Mouse (Mus musculus): ENCODE measurements at regions not wholly inside any gene's neighbourhood (a gene's known extent, or its start where the extent isn't known, plus 50 kb on each side); places are given as distances from the start of the nearest gene placed in this dataset.

DNA sequence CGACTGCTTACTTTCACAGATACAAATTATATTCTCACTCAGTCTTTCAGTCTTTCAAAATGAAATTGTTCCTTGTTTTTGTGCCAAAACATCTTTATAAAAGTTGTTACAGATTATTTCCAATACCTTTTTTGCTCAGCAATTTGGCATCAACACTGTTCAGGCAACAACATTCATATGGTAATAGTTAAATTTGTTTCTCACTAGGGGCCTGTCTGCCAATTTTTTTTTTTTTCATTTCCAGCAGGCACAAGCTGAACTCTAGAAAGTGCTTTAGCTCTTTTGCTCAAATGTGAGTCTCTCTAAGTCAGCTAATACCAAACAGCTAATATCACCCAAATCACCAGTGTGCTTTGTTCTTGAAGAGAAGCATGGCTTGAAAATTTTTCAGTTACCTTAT lies 199.4 kb downstream of the Antxr2 start:
- H3K9me3 ChIP-seq (ENCODE audit: low read length) = no peaks in the 10 kb centered on the region
- no peaks in the 10 kb centered on the region for H3K27me3 ChIP-seq (ENCODE audit: insufficient read depth, low read length)
- H3K4me2 ChIP-seq (replicated peaks; ENCODE audit: low read depth, low read length) = no peak overlapping the region
- no peaks in the 10 kb centered on the region for H3K36me3 ChIP-seq (ENCODE audit: insufficient read depth, low read length)
- H3K4me1 ChIP-seq (ENCODE audit: insufficient read depth, low read length) = no peaks in the 10 kb centered on the region
- ATAC-seq (ENCODE audit: low FRiP score, low TSS enrichment) = no peak
- H3K9ac ChIP-seq (replicated peaks; ENCODE audit: low read length) = no peak overlapping the region
- no peak overlapping the region for H3K27ac ChIP-seq (ENCODE audit: low read length)
- H3K4me3 ChIP-seq (ENCODE audit: low read length) = no peak overlapping the region
- 91% methylated on average over 1 of the region's 1 CpGs for WGBS

DNA sequence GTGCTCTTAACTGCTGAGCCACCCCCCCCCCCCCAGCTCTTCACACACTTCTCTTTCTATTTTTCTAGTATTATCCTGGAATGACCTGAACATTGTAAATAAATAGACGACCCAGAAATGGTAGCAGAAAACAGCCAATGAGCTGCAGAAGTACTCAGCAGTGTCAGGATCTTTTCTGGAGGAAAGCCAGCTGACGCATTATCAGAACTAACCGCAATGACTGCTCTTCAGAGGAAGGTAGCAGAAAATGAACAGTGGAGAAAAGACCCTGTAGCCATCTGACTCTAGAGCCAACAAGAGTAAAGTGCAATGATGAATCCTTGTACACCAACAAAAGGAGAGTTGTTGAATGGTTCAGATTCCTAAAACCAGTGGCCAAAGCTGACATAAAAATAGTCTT lies 213.4 kb downstream of the Antxr2 start:
- Histone ChIP-seq H3K27ac (ENCODE audit: low read length) (no peak overlapping the region), H3K4me2 (replicated peaks; ENCODE audit: low read depth, low read length) (no peak overlapping the region), H3K4me3 (ENCODE audit: low read length) (no peak overlapping the region), H3K9me3 (ENCODE audit: low read length) (no peaks in the 10 kb centered on the region), H3K27me3 (ENCODE audit: insufficient read depth, low read length) (no peaks in the 10 kb centered on the region), H3K36me3 (ENCODE audit: insufficient read depth, low read length) (no peaks in the 10 kb centered on the region), H3K4me1 (ENCODE audit: insufficient read depth, low read length) (no peaks in the 10 kb centered on the region), H3K9ac (replicated peaks; ENCODE audit: low read length) (no peak overlapping the region)
- no peak for ATAC-seq (ENCODE audit: low FRiP score, low TSS enrichment)
- 51% methylated on average over 3 of the region's 3 CpGs for WGBS

DNA sequence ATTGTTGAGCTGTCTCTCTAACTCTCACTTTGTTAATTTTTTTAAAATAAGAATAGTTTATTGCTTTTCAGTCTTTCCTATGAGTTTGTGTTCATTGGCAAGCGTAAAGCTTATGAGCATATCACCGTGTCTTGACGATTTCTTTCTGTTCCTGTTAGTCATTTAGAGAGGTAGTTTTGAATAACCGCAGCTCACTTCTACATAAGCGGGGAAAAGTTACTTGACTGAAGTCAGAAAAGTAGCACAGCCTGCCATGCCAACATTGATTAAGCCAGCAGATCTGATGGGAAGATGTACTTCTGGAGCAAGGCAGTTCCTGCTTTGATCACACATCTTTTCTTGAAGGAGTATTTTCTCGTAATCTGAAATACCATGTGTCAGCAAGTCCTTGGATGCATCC lies 215.5 kb downstream of the Antxr2 start:
- no peaks in the 10 kb centered on the region for H3K9me3 ChIP-seq (ENCODE audit: low read length)
- no peaks in the 10 kb centered on the region for H3K36me3 ChIP-seq (ENCODE audit: insufficient read depth, low read length)
- ATAC-seq (ENCODE audit: low FRiP score, low TSS enrichment) = no peak
- no peak overlapping the region for H3K4me2 ChIP-seq (replicated peaks; ENCODE audit: low read depth, low read length)
- H3K27ac ChIP-seq (ENCODE audit: low read length) = no peak overlapping the region
- no peak overlapping the region for H3K4me3 ChIP-seq (ENCODE audit: low read length)
- no peak overlapping the region for H3K9ac ChIP-seq (replicated peaks; ENCODE audit: low read length)
- no peaks in the 10 kb centered on the region for H3K27me3 ChIP-seq (ENCODE audit: insufficient read depth, low read length)
- H3K4me1 ChIP-seq (ENCODE audit: insufficient read depth, low read length) = no peaks in the 10 kb centered on the region
- WGBS = 91% methylated on average over 6 of the region's 6 CpGs

DNA sequence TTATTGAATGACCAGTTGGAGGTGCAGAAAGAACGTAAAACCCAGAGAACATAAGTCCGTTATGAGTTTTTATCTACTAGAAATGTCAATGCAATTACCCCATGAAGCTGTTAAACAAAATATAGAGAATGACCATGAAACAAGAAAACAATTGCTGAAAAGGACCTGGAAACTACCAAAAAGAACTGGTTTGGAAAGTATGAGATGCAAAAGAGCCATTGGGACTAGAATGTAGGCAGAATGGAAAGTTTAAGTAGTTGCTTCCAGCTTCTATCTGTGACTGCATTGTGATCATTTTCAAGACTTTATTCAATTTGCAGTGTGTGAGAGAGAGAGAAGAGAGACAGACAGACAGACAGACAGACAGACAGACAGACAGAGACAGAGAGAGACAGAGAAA lies 216.1 kb downstream of the Antxr2 start:
- no peak overlapping the region for H3K27ac ChIP-seq (ENCODE audit: low read length)
- no peak for ATAC-seq (ENCODE audit: low FRiP score, low TSS enrichment)
- H3K4me3 ChIP-seq (ENCODE audit: low read length) = no peak overlapping the region
- no peaks in the 10 kb centered on the region for H3K36me3 ChIP-seq (ENCODE audit: insufficient read depth, low read length)
- no peaks in the 10 kb centered on the region for H3K4me1 ChIP-seq (ENCODE audit: insufficient read depth, low read length)
- 89% methylated on average over 2 of the region's 2 CpGs for WGBS
- no peak overlapping the region for H3K9ac ChIP-seq (replicated peaks; ENCODE audit: low read length)
- H3K9me3 ChIP-seq (ENCODE audit: low read length) = no peaks in the 10 kb centered on the region
- H3K27me3 ChIP-seq (ENCODE audit: insufficient read depth, low read length) = no peaks in the 10 kb centered on the region
- H3K4me2 ChIP-seq (replicated peaks; ENCODE audit: low read depth, low read length) = no peak overlapping the region

DNA sequence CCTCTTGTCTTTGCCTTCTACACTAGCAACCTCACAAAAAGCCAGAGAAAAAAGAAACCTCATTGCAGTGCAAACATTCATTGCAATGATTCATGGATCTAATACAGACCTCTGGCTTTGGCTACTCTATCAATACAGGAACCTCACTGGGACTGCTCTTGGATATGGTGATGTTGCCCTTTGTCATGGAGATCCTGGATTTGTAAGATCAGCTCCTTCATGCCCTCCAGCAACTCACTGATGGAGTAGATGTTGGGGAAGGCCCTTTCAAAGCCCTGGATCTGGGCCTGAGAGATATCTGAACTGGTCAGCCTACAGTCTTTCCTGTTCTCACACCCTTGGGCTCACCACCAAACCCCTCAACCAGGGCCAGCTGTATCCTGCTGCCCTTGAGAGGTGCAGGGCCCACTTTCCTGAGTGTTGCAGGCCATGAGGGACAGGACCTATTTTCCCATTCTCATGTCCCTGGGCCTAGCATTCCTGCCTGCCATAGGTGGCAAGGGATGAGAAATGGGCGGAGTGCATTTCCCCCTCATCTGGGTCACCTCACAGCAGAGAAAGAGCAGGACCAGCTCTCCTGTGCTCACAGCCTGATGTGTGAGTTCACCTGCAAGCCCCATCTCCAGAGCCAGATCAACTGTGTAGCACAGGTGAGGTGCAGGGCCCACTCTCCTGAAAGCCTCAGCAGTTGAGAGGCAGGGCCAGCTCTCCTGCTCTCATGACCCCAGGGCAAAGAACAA lies 218.1 kb downstream of the Antxr2 start:
- WGBS = 95% methylated on average over 1 of the region's 1 CpGs
- no peak overlapping the region for H3K4me2 ChIP-seq (replicated peaks; ENCODE audit: low read depth, low read length)

DNA sequence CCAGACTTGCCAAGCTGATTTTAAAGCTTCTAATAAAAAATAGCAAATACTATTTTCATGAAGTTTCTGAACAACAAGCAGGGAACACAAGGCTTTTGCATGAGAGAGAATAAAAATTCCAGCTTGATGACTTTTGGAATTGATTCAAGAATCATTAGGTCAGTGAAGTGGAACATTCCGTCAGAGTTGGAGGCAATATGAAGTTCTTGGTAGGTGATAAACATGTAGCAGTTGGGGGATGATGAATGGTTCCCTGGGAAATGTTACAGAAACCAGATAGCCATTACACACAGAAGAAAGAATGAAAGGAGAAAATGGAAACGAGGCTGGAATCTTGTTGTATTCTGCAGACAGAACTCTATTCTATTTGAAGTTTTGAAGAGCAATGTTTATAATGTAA lies 221.8 kb downstream of the Antxr2 start:
- 18% methylated on average over 2 of the region's 2 CpGs for WGBS
- H3K27ac ChIP-seq (ENCODE audit: low read length) = no peak overlapping the region
- ATAC-seq (ENCODE audit: low FRiP score, low TSS enrichment) = 0 out of 2 replicates have a peak, but pooled peaks have one; percentile 51

More for the DNA sequence above, 218.1 kb downstream of the Antxr2 start:
- Histone ChIP-seq H3K36me3 (ENCODE audit: insufficient read depth, low read length) (no peaks in the 10 kb centered on the region), H3K27me3 (ENCODE audit: insufficient read depth, low read length) (no peaks in the 10 kb centered on the region), H3K4me1 (ENCODE audit: insufficient read depth, low read length) (no peaks in the 10 kb centered on the region), H3K27ac (ENCODE audit: low read length) (no peak overlapping the region), H3K9me3 (ENCODE audit: low read length) (no peaks in the 10 kb centered on the region), H3K9ac (replicated peaks; ENCODE audit: low read length) (no peak overlapping the region), H3K4me3 (ENCODE audit: low read length) (no peak overlapping the region)
- ATAC-seq (ENCODE audit: low FRiP score, low TSS enrichment) = no peak

DNA sequence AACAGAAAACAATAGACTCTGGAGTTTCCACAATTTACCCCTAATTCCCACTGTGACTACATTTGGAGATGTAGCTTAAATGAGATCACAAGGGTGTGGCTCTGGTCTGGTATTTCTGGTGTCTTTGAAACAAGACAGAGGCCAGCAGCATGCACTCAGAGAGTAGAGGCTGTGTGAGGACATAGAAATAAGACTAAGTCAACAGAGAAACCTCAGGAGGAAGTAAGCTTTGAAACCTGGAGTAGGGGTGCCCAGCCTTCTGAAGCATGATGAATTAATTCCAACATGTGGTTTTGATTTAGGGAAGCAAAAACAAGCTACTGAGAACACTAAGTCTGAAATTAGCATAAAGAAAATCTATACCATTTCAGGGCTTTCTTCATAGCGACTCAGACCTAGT lies 223.7 kb downstream of the Antxr2 start:
- no peak overlapping the region for H3K27ac ChIP-seq (ENCODE audit: low read length)
- no peaks in the 10 kb centered on the region for H3K36me3 ChIP-seq (ENCODE audit: insufficient read depth, low read length)
- no peaks in the 10 kb centered on the region for H3K27me3 ChIP-seq (ENCODE audit: insufficient read depth, low read length)
- no peaks in the 10 kb centered on the region for H3K4me1 ChIP-seq (ENCODE audit: insufficient read depth, low read length)
- H3K4me2 ChIP-seq (replicated peaks; ENCODE audit: low read depth, low read length) = no peak overlapping the region
- H3K9ac ChIP-seq (replicated peaks; ENCODE audit: low read length) = no peak overlapping the region
- no peaks in the 10 kb centered on the region for H3K9me3 ChIP-seq (ENCODE audit: low read length)
- ATAC-seq (ENCODE audit: low FRiP score, low TSS enrichment) = no peak
- H3K4me3 ChIP-seq (ENCODE audit: low read length) = no peak overlapping the region
- 68% methylated on average over 1 of the region's 1 CpGs for WGBS

More for the DNA sequence above, 221.8 kb downstream of the Antxr2 start:
- no peak overlapping the region for H3K4me3 ChIP-seq (ENCODE audit: low read length)
- H3K4me2 ChIP-seq (replicated peaks; ENCODE audit: low read depth, low read length) = no peak overlapping the region
- no peaks in the 10 kb centered on the region for H3K27me3 ChIP-seq (ENCODE audit: insufficient read depth, low read length)
- no peak overlapping the region for H3K9ac ChIP-seq (replicated peaks; ENCODE audit: low read length)
- no peaks in the 10 kb centered on the region for H3K36me3 ChIP-seq (ENCODE audit: insufficient read depth, low read length)
- H3K4me1 ChIP-seq (ENCODE audit: insufficient read depth, low read length) = no peaks in the 10 kb centered on the region
- no peaks in the 10 kb centered on the region for H3K9me3 ChIP-seq (ENCODE audit: low read length)

DNA sequence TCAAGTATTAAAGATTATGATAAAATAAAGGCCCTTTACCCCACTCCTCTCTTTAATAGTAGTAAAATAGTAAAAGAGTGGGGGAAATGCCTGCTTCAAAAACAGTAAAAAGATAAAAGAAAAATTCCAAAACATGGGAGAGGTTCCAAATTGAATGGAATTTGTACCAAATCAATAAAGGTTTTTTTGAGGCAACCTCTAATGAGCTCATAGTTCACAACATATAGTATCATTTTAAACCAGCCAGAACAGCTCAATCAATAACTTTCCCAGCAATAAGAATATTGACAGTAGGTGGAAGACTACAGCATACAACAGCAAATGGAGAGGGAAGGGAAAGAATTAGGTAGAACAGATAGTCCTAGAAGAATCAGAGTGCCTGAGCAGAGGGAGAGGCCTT lies 224.1 kb downstream of the Antxr2 start:
- Histone ChIP-seq H3K4me1 (ENCODE audit: insufficient read depth, low read length) (no peaks in the 10 kb centered on the region), H3K4me2 (replicated peaks; ENCODE audit: low read depth, low read length) (no peak overlapping the region), H3K27me3 (ENCODE audit: insufficient read depth, low read length) (no peaks in the 10 kb centered on the region), H3K36me3 (ENCODE audit: insufficient read depth, low read length) (no peaks in the 10 kb centered on the region), H3K27ac (ENCODE audit: low read length) (no peak overlapping the region), H3K9me3 (ENCODE audit: low read length) (no peaks in the 10 kb centered on the region), H3K4me3 (ENCODE audit: low read length) (no peak overlapping the region), H3K9ac (replicated peaks; ENCODE audit: low read length) (no peak overlapping the region)
- no peak for ATAC-seq (ENCODE audit: low FRiP score, low TSS enrichment)

DNA sequence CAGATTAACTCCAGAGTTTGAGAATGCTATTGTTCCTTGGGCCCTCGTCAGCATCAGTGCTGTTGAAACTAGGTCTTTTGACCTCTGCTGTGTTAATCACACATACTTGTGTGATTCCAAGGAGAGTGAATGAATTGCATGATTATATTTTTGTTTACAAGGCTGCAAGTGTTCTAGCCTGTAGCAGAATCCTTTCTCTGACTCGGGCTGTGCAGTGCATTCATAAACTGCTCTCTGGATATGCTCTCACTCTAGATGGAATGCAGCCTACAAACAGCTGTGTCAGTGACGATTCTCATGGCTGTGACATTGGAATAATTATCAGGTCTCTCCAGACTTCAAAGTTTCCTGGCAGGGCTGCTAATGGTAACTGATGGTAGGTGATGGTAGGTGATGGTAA lies 230.8 kb downstream of the Antxr2 start:
- Histone ChIP-seq H3K4me1 (ENCODE audit: insufficient read depth, low read length) (no peaks in the 10 kb centered on the region), H3K4me3 (ENCODE audit: low read length) (no peak overlapping the region), H3K9me3 (ENCODE audit: low read length) (no peaks in the 10 kb centered on the region), H3K36me3 (ENCODE audit: insufficient read depth, low read length) (no peaks in the 10 kb centered on the region), H3K27me3 (ENCODE audit: insufficient read depth, low read length) (no peaks in the 10 kb centered on the region), H3K4me2 (replicated peaks; ENCODE audit: low read depth, low read length) (no peak overlapping the region), H3K9ac (replicated peaks; ENCODE audit: low read length) (no peak overlapping the region), H3K27ac (ENCODE audit: low read length) (no peak overlapping the region)
- 40% methylated on average over 3 of the region's 3 CpGs for WGBS
- ATAC-seq (ENCODE audit: low FRiP score, low TSS enrichment) = no peak

DNA sequence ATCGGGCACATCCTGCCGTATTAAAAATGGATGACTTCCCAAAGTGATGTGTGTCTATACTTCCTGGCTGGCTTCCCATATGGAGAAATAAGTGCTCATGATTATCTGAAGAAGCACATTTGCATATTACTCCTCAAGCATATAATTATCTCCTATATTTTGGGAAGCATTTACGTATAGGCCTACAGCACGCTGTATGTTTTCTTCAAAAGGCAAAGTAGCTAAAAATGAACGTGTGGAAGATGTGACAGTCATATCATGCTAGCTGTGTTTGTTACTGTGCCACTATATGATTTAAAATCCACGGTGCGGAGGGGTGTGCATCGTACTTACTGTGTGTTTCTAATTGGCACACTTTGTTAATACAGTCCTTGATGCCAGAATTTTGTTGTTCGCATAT lies 242.7 kb downstream of the Antxr2 start:
- no peaks in the 10 kb centered on the region for H3K4me1 ChIP-seq (ENCODE audit: insufficient read depth, low read length)
- H3K36me3 ChIP-seq (ENCODE audit: insufficient read depth, low read length) = no peaks in the 10 kb centered on the region
- no peak overlapping the region for H3K9ac ChIP-seq (replicated peaks; ENCODE audit: low read length)
- ATAC-seq (ENCODE audit: low FRiP score, low TSS enrichment) = no peak
- no peaks in the 10 kb centered on the region for H3K27me3 ChIP-seq (ENCODE audit: insufficient read depth, low read length)
- WGBS = 86% methylated on average over 9 of the region's 9 CpGs
- H3K4me2 ChIP-seq (replicated peaks; ENCODE audit: low read depth, low read length) = no peak overlapping the region
- H3K27ac ChIP-seq (ENCODE audit: low read length) = no peak overlapping the region
- no peak overlapping the region for H3K4me3 ChIP-seq (ENCODE audit: low read length)
- no peaks in the 10 kb centered on the region for H3K9me3 ChIP-seq (ENCODE audit: low read length)

Data from kidney, embryonic 16.5 days (tissue).